In genomic region chr16:29560454-29560853, GRCm38 (mm10) we compare ENCODE assay signal across 9 mouse cellular contexts. TPM values are rescaled to one million over a fixed set of nuclear protein-coding genes. Genes with fewer than 3 reads are reported as not detected.
DNase-seq lines count a peak whose midpoint lies in the region; ATAC-seq and TF ChIP-seq lines count a peak whose summit lies in the region.
"Had no signal": no experiment of that assay in that cellular context is flagged by ENCODE, and none has a peak within 500 bp of the region (broad histone marks: within the 10 kb centered on the region; RNA-seq: fewer than 3 reads in every experiment).

No protein-coding gene starts in this region.

- H3K36me3 ChIP-seq in kidney, embryonic 14.5 days (ENCODE audit: control insufficient read depth, insufficient read depth, low read length) = no peaks in the 10 kb centered on the region
- no peaks in the 10 kb centered on the region for H3K36me3 ChIP-seq in intestine, postnatal 0 days (ENCODE audit: control insufficient read depth, insufficient read depth)

- no peaks in the 10 kb centered on the region for H3K4me1 ChIP-seq in kidney, embryonic 14.5 days (ENCODE audit: control insufficient read depth, insufficient read depth, low read length)
- no peaks in the 10 kb centered on the region for H3K4me1 ChIP-seq in intestine, postnatal 0 days (replicated peaks; ENCODE audit: control insufficient read depth, insufficient read depth, low read length)

- no peak; the same call in 1 of the 2 replicates for ATAC-seq in kidney, embryonic 14.5 days (ENCODE audit: low FRiP score, low TSS enrichment)
- 0 out of 2 replicates have a peak, but pooled peaks have one; percentile 28 for ATAC-seq in intestine, postnatal 0 days

- no peak for DNase-seq in kidney, adult 9 months
- DNase-seq in Muller cell, postnatal 12 days (ENCODE audit: inconsistent ontology term) = peak; percentile 42
- DNase-seq in embryo, embryonic 11 days = peak; percentile 6
- no peak for DNase-seq in urinary bladder, adult 18-20 months (ENCODE audit: low spot score in 2 of 2)
- no peak for DNase-seq in layer of hippocampus, postnatal 10 days (ENCODE audit: low spot score in 2 of 2)
- no peak for DNase-seq in left cerebral cortex, adult 9 months (ENCODE audit: low spot score in 2 of 2)

- H3K4me3 ChIP-seq in kidney, embryonic 14.5 days (ENCODE audit: low read length) = no peak overlapping the region
- H3K4me3 ChIP-seq in intestine, postnatal 0 days (ENCODE audit: low read depth, low read length) = no peak overlapping the region

- no peak overlapping the region for H3K27ac ChIP-seq in kidney, embryonic 14.5 days (ENCODE audit: low read depth, low read length)
- H3K27ac ChIP-seq in intestine, postnatal 0 days (ENCODE audit: low read depth, low read length) = no peak overlapping the region

- peak overlapping the region; percentile 26 for H3K4me2 ChIP-seq in kidney, embryonic 14.5 days (replicated peaks; ENCODE audit: low read depth, low read length)
- peak overlapping the region; percentile 54 for H3K4me2 ChIP-seq in intestine, postnatal 0 days (replicated peaks; ENCODE audit: low read depth)

- no peak overlapping the region for H3K9ac ChIP-seq in kidney, embryonic 14.5 days (ENCODE audit: low read depth, low read length)
- H3K9ac ChIP-seq in intestine, postnatal 0 days (ENCODE audit: low read depth, low read length) = no peak overlapping the region

- H3K9me3 ChIP-seq in kidney, embryonic 14.5 days (ENCODE audit: control insufficient read depth, low read length) = no peaks in the 10 kb centered on the region
- no peaks in the 10 kb centered on the region for H3K9me3 ChIP-seq in intestine, postnatal 0 days (ENCODE audit: control insufficient read depth)

- no peak for TF ChIP-seq CTCF in intestine, postnatal 0 days (IDR thresholded peaks at IDR 0.05; ENCODE audit: low read depth)

- WGBS in kidney, embryonic 14.5 days = 47% methylated on average over 10 of the region's 10 CpGs
- 26% methylated on average over 10 of the region's 10 CpGs for WGBS in intestine, postnatal 0 days

- H3K27me3 ChIP-seq in kidney, embryonic 14.5 days (ENCODE audit: control insufficient read depth, insufficient read depth, low read length) = no peaks in the 10 kb centered on the region
- no peaks in the 10 kb centered on the region for H3K27me3 ChIP-seq in intestine, postnatal 0 days (replicated peaks; ENCODE audit: control insufficient read depth, insufficient read depth, low read length)

RNA-seq across cellular contexts. Expression of gene Atp13a4, which starts 15.8 kb away (rescaled TPM):
- polyA plus RNA-seq in kidney, embryonic 14.5 days (2014; fragmentation: Nextera tagmentation; extraction: Ambion mirVana) = 1.1 and 1.9 TPM in 2 replicates
- not detected in 2 replicates for polyA plus RNA-seq in intestine, postnatal 0 days (2015; fragmentation: Nextera tagmentation; extraction: Ambion mirVana)
- 10 to 100 TPM; 10.3 to 14.1 TPM for total RNA-seq in layer of hippocampus, postnatal 10 days (2021)
- total RNA-seq: heart, postnatal 14 days had no signal

RNA-seq across cellular contexts. Expression of gene Opa1, which starts 18.7 kb away (rescaled TPM):
- polyA plus RNA-seq in kidney, embryonic 14.5 days (2014; fragmentation: Nextera tagmentation; extraction: Ambion mirVana) = 19.5 and 44.0 TPM in 2 replicates
- 21.2 and 21.9 TPM in 2 replicates for polyA plus RNA-seq in intestine, postnatal 0 days (2015; fragmentation: Nextera tagmentation; extraction: Ambion mirVana)
- total RNA-seq in layer of hippocampus, postnatal 10 days (2021) = 100 to 1,000 TPM; 109 to 110 TPM

Comparison
In these comparisons a context has a peak if more than half of its experiments do, and no peak if none do; other contexts are left out.
1. DNase-seq: peak in Muller cell, postnatal 12 days (single experiment) and embryo, embryonic 11 days (single experiment); none in kidney, adult 9 months (single experiment), urinary bladder, adult 18-20 months (0 of 2), layer of hippocampus, postnatal 10 days (0 of 2) and left cerebral cortex, adult 9 months (0 of 2).